17 mouse cellular contexts compared by ENCODE assay signal in genomic region chr5:150961615-150962014, GRCm38 (mm10).
"Had no signal": no experiment of that assay in that cellular context is flagged by ENCODE, and none has a peak within 500 bp of the region (broad histone marks: within the 10 kb centered on the region; RNA-seq: fewer than 3 reads in every experiment).

No protein-coding gene starts in this region.

- ATAC-seq: intestine, postnatal 0 days; liver, embryonic 12.5 days had no signal

- H3K4me3 ChIP-seq: limb, embryonic 10.5 days; limb, embryonic 13.5 days; liver, embryonic 12.5 days; liver, embryonic 15.5 days; lung, embryonic 15.5 days; megakaryocyte, embryonic 14.5 days had no signal

- H3K27ac ChIP-seq: kidney, postnatal 0 days; limb, embryonic 10.5 days; limb, embryonic 13.5 days; liver, embryonic 12.5 days; liver, embryonic 15.5 days; lung, embryonic 15.5 days; stomach, postnatal 0 days had no signal

- DNase-seq: kidney, adult 2 months; liver; lung, adult 18-20 months; lung, postnatal 10 days; lung, postnatal 36 days; midbrain, embryonic 14.5 days; right cerebral cortex, postnatal 4 days; thymus, postnatal 25 days had no signal
